Mouse (Mus musculus): ENCODE data around the gene Ltc4s. TPM values are rescaled to one million over a fixed set of nuclear protein-coding genes. Genes with fewer than 3 reads are reported as not detected.

Ltc4s gene
- 44.3 and 46.8 TPM in 2 replicates for polyA plus RNA-seq (2012; rRNA removed)

GRCm38 (mm10) chr11:50238324-50238723 lies at the start of gene Ltc4s:
Gene Ltc4s (minus strand): TSS chr11:50238616.

GRCm38 (mm10) chr11:50210505-50211151 lies 27.8 kb downstream of the Ltc4s start, which contains the start of the genes Sqstm1 and Mgat4b:
Gene Sqstm1 (minus strand): TSS chr11:50210827.
Gene Mgat4b (plus strand): TSS chr11:50210890.

Other genes starting within 250 kb of the Ltc4s start
- gene Rnf130, start 213.3 kb downstream of the Ltc4s start, polyA plus RNA-seq (2012; rRNA removed): 134 and 225 TPM in 2 replicates
- gene Tbc1d9b, start 107.2 kb downstream of the Ltc4s start, polyA plus RNA-seq (2012; rRNA removed): 80.3 and 86.6 TPM in 2 replicates
- gene Mrnip, start 64.2 kb downstream of the Ltc4s start, polyA plus RNA-seq (2012; rRNA removed): 10.3 and 11.9 TPM in 2 replicates
- 367 and 385 TPM in 2 replicates for gene Sqstm1, start 27.8 kb downstream of the Ltc4s start, polyA plus RNA-seq (2012; rRNA removed)
- 260 and 313 TPM in 2 replicates for gene Mgat4b, start 27.7 kb downstream of the Ltc4s start, polyA plus RNA-seq (2012; rRNA removed)
- gene Maml1, start 53.7 kb upstream of the Ltc4s start, polyA plus RNA-seq (2012; rRNA removed): 27.5 and 31.2 TPM in 2 replicates
- gene Canx, start 87.1 kb upstream of the Ltc4s start, polyA plus RNA-seq (2012; rRNA removed): 42.5 and 54.8 TPM in 2 replicates
- 0.34 and 0.38 TPM in 2 replicates for gene Cby3, start 115.8 kb upstream of the Ltc4s start, polyA plus RNA-seq (2012; rRNA removed)
- 29.4 and 37.0 TPM in 2 replicates for gene Hnrnph1, start 138.4 kb upstream of the Ltc4s start, polyA plus RNA-seq (2012; rRNA removed)
- gene Rufy1, start 192.5 kb upstream of the Ltc4s start, polyA plus RNA-seq (2012; rRNA removed): 20.6 and 22.4 TPM in 2 replicates